Mouse (Mus musculus) lung, postnatal 0 days (tissue): ENCODE data around the gene Slc22a6.

ENCODE experiments used
- CTCF ChIP-seq: IDR thresholded peaks from 2 replicates; pipeline ENCODE4 v1.5.1; 2016; ENCODE audit warnings: antibody characterized with exemption, mild to moderate bottlenecking
- EP300 ChIP-seq: IDR thresholded peaks from 2 replicates; pipeline ENCODE4 v1.6.1; 2016; ENCODE audit warnings: antibody characterized with exemption, mild to moderate bottlenecking, control low read depth

GRCm38 (mm10) chr19:8665746-8666145, 47.9 kb downstream of the Slc22a6 start:
- TF ChIP-seq CTCF (no peak), EP300 (no peak)
